Mouse (Mus musculus) lung, adult 2 months (tissue): Measurements from ENCODE around the gene Bsn.

ENCODE experiments used
- CTCF ChIP-seq: fragments of 200-500 bp; IDR thresholded peaks from 2 replicates; pipeline ENCODE4 v1.5.1; 2011; ENCODE audit warnings: mild to moderate bottlenecking, low read length, control low read depth; ENCODE audit not compliant: insufficient read depth
- POLR2A ChIP-seq: fragments of 200-500 bp; IDR thresholded peaks from 2 replicates; pipeline ENCODE4 v1.6.1; 2011; ENCODE audit warnings: low read depth, mild to moderate bottlenecking, control low read depth, low read length, borderline replicate concordance; ENCODE audit errors: extremely low read depth

GRCm38 (mm10) chr9:108156786-108157185 lies 33.4 kb downstream of the Bsn start:
- TF ChIP-seq CTCF (no peak), POLR2A (no peak)
